Mouse (Mus musculus) heart, postnatal 4 days (tissue): ENCODE results near the gene Olfr1351. TPM values are rescaled to one million over a fixed set of nuclear protein-coding genes. Genes with fewer than 3 reads are reported as not detected.
"Not testable (repeated sequence)": the region's sequence is repeated elsewhere in the genome, so short reads cannot be mapped to it uniquely, and the experiment has no call there.

Experiments used
- DNase-seq: peaks from one replicate; pipeline ENCODE4 v3.0.0; 2021
- total RNA-seq, 2 experiments: library from RNA; stranded (reverse); gene quantifications; 2 replicates each; pipeline ENCODE4 v1.2.3; 2021

The Olfr1351 gene
- not detected for total RNA-seq

- DNase-seq, result no peak
Measured at GRCm38 (mm10) chr10:79012172-79012571, at the start of gene Olfr1351. Gene Olfr1351, plus strand, starts transcription at chr10:79012472.

DNA sequence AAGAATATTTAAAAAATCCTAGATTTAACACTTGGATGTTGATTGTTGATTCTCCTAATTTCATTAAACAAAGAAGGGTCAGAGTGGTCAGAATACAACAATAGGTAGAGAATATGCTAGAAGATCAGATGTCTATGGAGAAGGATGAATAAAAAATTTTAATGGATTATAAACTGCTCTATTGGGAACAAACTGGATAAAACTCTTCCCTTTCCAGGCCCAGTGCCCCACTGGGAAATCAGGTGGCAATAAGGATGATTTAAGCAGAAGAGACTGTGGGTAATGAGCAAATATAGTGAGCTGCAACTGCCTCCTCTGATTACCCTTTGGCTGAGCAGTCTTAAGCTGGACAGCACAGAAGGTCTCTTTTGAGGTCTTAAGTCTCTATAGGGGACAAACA, 49.3 kb upstream of the Olfr1351 start, which contains the start of gene Olfr1353:
Olfr1353 (plus strand) TSS at position 301 of the 400 bp plus-strand sequence.
- not testable (repeated sequence) for DNase-seq

DNA sequence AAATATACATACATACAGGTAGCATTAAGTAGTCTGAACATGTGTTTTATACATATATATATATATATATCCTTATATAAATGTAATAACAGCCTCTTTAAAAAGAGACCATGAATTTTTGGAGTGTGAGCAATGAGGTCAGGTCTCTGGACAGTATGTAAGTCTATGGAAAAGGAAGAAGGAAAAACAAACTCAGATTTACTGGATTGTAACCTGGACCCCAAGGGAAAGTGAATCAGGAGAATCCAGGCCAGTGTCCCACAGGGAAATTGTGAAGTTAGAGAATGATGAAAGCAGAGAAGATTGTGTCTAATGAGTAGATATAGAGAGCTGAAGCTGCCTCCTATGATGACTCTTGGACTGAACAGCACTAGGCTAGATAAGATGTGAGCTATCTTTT, 31.5 kb upstream of the Olfr1351 start, which contains the start of gene Olfr1352:
Olfr1352 (plus strand) TSS at position 301 of the 400 bp plus-strand sequence.
- no peak for DNase-seq

DNA sequence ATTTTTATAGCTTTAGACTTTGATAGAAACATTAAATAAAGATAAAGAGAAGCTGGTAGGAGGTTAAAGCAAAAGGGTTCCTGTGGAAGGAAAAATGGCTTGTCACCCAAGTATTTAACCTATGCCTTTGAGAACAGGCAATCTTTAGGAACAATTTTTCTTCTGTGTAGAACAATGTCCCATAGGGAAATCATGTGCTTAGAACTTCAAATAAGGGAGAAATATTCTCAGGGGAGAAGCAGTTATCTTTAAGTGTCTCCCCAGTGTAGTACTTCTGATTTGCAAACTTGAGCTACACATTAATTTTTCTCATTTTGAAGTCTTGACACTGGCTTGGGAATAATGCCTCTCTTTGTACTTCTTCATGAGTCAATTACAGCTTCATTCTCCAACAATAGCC, 16.2 kb downstream of the Olfr1351 start, which contains the start of gene Olfr57:
Olfr57 (plus strand) TSS at position 301 of the 400 bp plus-strand sequence.
- DNase-seq, result no peak

DNA sequence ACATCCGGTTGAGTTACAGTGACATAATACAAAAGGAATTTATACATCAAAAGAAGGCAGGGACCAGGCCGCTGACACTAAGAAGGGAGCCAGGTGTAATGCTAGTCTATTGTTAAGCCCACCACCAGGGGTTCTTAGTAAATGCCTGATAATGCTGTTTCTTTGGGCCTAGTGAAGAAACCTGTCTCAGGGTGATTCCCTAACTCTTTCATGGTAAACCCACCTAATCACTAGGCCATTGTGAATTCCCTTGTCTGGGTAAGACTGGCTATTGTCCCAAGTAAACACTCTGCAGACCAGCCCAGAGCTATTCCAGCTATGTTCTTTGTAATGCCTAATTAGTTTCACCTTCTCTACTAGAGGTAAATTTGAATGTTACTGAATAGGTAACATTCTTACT, 30.2 kb downstream of the Olfr1351 start:
- DNase-seq, result not testable (repeated sequence)

DNA sequence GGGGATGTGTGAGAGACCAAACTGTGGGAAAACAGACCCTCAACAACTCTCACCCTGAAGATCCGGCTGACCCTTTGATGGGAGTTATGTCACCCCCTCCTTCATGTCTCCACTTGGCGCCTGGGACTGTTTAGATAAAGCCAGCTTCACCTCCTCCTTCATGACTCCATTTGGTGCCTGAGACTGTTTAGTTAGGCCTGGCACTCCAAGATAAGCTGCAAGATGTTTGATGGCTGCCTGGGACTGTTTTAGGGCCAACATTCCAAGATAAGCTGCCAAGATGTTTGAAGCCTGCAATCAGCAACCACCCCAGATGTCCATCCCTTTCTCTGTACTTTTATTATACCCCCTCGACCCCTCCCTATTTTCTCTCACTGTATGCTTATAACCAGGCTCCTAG, 45.1 kb downstream of the Olfr1351 start:
- not testable (repeated sequence) for DNase-seq

Other genes starting within 250 kb of the Olfr1351 start
- gene Slc1a6, start 232.0 kb upstream of the Olfr1351 start, total RNA-seq, result under 1 TPM; 0.43 to 0.63 TPM
- not detected for gene Olfr1356, start 160.3 kb upstream of the Olfr1351 start, total RNA-seq
- not detected for gene Olfr1355, start 136.9 kb upstream of the Olfr1351 start, total RNA-seq
- not detected for gene Olfr1354, start 99.3 kb upstream of the Olfr1351 start, total RNA-seq
- gene Olfr8, start 61.8 kb upstream of the Olfr1351 start, total RNA-seq, result not detected
- not detected for gene Olfr1353, start 49.2 kb upstream of the Olfr1351 start, total RNA-seq
- not detected for gene Olfr1352, start 31.4 kb upstream of the Olfr1351 start, total RNA-seq
- gene Olfr57, start 16.3 kb downstream of the Olfr1351 start, total RNA-seq, result not detected
- gene 2610008E11Rik, start 85.1 kb downstream of the Olfr1351 start, total RNA-seq, result 10 to 100 TPM; 14.6 to 17.1 TPM
- gene Vmn2r80, start 136.3 kb downstream of the Olfr1351 start, total RNA-seq, result not detected
- not detected for gene Vmn2r81, start 235.2 kb downstream of the Olfr1351 start, total RNA-seq